Mouse (Mus musculus) heart, adult 10 weeks (tissue): ENCODE measurements around the gene Krtap1-5. TPM values are rescaled to one million over a fixed set of nuclear protein-coding genes. Genes with fewer than 3 reads are reported as not detected.

Experiments used
- polyA plus RNA-seq: library from polyadenylated mRNA; stranded (reverse); fragments of 350-450 nt; fragmentation: Illumina TruSeq; extraction: RNeasy Lipid Tissue Mini Kit (QIAGEN cat#74804); gene quantifications from one replicate; pipeline ENCODE4 v1.2.3, GENCODE M21; 2014; ENCODE audit warnings: low read depth, low replicate concordance

The Krtap1-5 gene
- polyA plus RNA-seq: not detected

GRCm38 (mm10) chr11:99580636-99581035, at the start of gene Krtap1-5:
Gene Krtap1-5, minus strand, starts transcription at chr11:99581016.

GRCm38 (mm10) chr11:99628138-99628537, 47.3 kb upstream of the Krtap1-5 start, which contains the start of gene Krtap4-1:
Gene Krtap4-1, minus strand, starts transcription at chr11:99628238.

GRCm38 (mm10) chr11:99620335-99620734, 39.5 kb upstream of the Krtap1-5 start, which contains the start of gene Gm11562:
Gene Gm11562, minus strand, starts transcription at chr11:99620435.

GRCm38 (mm10) chr11:99614796-99615363, 34.1 kb upstream of the Krtap1-5 start, which contains the start of gene Krtap2-4:
Gene Krtap2-4, minus strand, starts transcription at chr11:99614846.

GRCm38 (mm10) chr11:99610089-99610488, 29.3 kb upstream of the Krtap1-5 start, which contains the start of gene Gm11937:
Gene Gm11937, minus strand, starts transcription at chr11:99610189.

GRCm38 (mm10) chr11:99603208-99603607, 22.4 kb upstream of the Krtap1-5 start, which contains the start of gene Gm11938:
Gene Gm11938, minus strand, starts transcription at chr11:99603308.

GRCm38 (mm10) chr11:99597742-99598141, 16.9 kb upstream of the Krtap1-5 start, which contains the start of gene Krtap9-3:
Gene Krtap9-3, minus strand, starts transcription at chr11:99598105.

GRCm38 (mm10) chr11:99590981-99591380, 10.2 kb upstream of the Krtap1-5 start, which contains the start of gene Krtap1-3:
Gene Krtap1-3, minus strand, starts transcription at chr11:99591339.

GRCm38 (mm10) chr11:99583245-99583704, 2.5 kb upstream of the Krtap1-5 start, which contains the start of gene Krtap1-4:
Gene Krtap1-4, minus strand, starts transcription at chr11:99583654.

GRCm38 (mm10) chr11:99566530-99566929, 14.3 kb downstream of the Krtap1-5 start, which contains the start of gene Krtap3-1:
Gene Krtap3-1, minus strand, starts transcription at chr11:99566630.

GRCm38 (mm10) chr11:99559366-99559765, 21.4 kb downstream of the Krtap1-5 start, which contains the start of gene Gm11939:
Gene Gm11939, minus strand, starts transcription at chr11:99559466.

GRCm38 (mm10) chr11:99556753-99557152, 24.1 kb downstream of the Krtap1-5 start, which contains the start of gene Krtap3-2:
Gene Krtap3-2, minus strand, starts transcription at chr11:99556853.

GRCm38 (mm10) chr11:99550765-99551164, 30.1 kb downstream of the Krtap1-5 start, which contains the start of gene Krtap3-3:
Gene Krtap3-3, minus strand, starts transcription at chr11:99550865.

Other genes starting within 250 kb of the Krtap1-5 start
- gene Krt26, start 243.1 kb downstream of the Krtap1-5 start, polyA plus RNA-seq: not detected
- gene Krt27, start 229.9 kb downstream of the Krtap1-5 start, polyA plus RNA-seq: not detected
- gene Krt28, start 206.1 kb downstream of the Krtap1-5 start, polyA plus RNA-seq: not detected
- 4.5 TPM for gene Krt10, start 191.7 kb downstream of the Krtap1-5 start, polyA plus RNA-seq
- gene Krt12, start 158.8 kb downstream of the Krtap1-5 start, polyA plus RNA-seq: not detected
- gene Krt20, start 142.9 kb downstream of the Krtap1-5 start, polyA plus RNA-seq: 0.31 TPM
- gene Krt23, start 87.9 kb downstream of the Krtap1-5 start, polyA plus RNA-seq: not detected
- gene Krt39, start 59.7 kb downstream of the Krtap1-5 start, polyA plus RNA-seq: not detected
- gene Krt40, start 37.9 kb downstream of the Krtap1-5 start, polyA plus RNA-seq: not detected
- gene Krtap3-3, start 30.2 kb downstream of the Krtap1-5 start, polyA plus RNA-seq: not detected
- gene Krtap3-2, start 24.2 kb downstream of the Krtap1-5 start, polyA plus RNA-seq: not detected
- not detected for gene Gm11939, start 21.6 kb downstream of the Krtap1-5 start, polyA plus RNA-seq
- not detected for gene Krtap3-1, start 14.4 kb downstream of the Krtap1-5 start, polyA plus RNA-seq
- not detected for gene Krtap1-4, start 2.6 kb upstream of the Krtap1-5 start, polyA plus RNA-seq
- gene Krtap1-3, start 10.3 kb upstream of the Krtap1-5 start, polyA plus RNA-seq: not detected
- gene Krtap9-3, start 17.1 kb upstream of the Krtap1-5 start, polyA plus RNA-seq: not detected
- not detected for gene Gm11938, start 22.3 kb upstream of the Krtap1-5 start, polyA plus RNA-seq
- gene Gm11937, start 29.2 kb upstream of the Krtap1-5 start, polyA plus RNA-seq: not detected
- gene Krtap2-4, start 33.8 kb upstream of the Krtap1-5 start, polyA plus RNA-seq: not detected
- not detected for gene Gm11562, start 39.4 kb upstream of the Krtap1-5 start, polyA plus RNA-seq
- gene Krtap4-1, start 47.2 kb upstream of the Krtap1-5 start, polyA plus RNA-seq: not detected
- not detected for gene Krtap4-2, start 54.1 kb upstream of the Krtap1-5 start, polyA plus RNA-seq
- not detected for gene Krtap4-7, start 63.1 kb upstream of the Krtap1-5 start, polyA plus RNA-seq
- not detected for gene Gm11555, start 69.2 kb upstream of the Krtap1-5 start, polyA plus RNA-seq
- not detected for gene Gm11563, start 77.9 kb upstream of the Krtap1-5 start, polyA plus RNA-seq
- gene Krtap4-6, start 84.9 kb upstream of the Krtap1-5 start, polyA plus RNA-seq: not detected
- not detected for gene Gm14190, start 109.7 kb upstream of the Krtap1-5 start, polyA plus RNA-seq
- not detected for gene Gm14180, start 153.3 kb upstream of the Krtap1-5 start, polyA plus RNA-seq
- not detected for gene Gm11595, start 191.9 kb upstream of the Krtap1-5 start, polyA plus RNA-seq
- not detected for gene Krtap4-8, start 199.7 kb upstream of the Krtap1-5 start, polyA plus RNA-seq
- not detected for gene Krtap4-9, start 204.2 kb upstream of the Krtap1-5 start, polyA plus RNA-seq
- not detected for gene Gm11596, start 212.5 kb upstream of the Krtap1-5 start, polyA plus RNA-seq
- gene Gm11569, start 217.9 kb upstream of the Krtap1-5 start, polyA plus RNA-seq: not detected
- not detected for gene Gm11554, start 223.4 kb upstream of the Krtap1-5 start, polyA plus RNA-seq
- not detected for gene Krtap4-13, start 228.9 kb upstream of the Krtap1-5 start, polyA plus RNA-seq
- gene Gm11564, start 234.7 kb upstream of the Krtap1-5 start, polyA plus RNA-seq: not detected